18 mouse cellular contexts compared by ENCODE assay signal in genomic region chr4:126017676-126018332, GRCm38 (mm10). TPM values are rescaled to one million over a fixed set of nuclear protein-coding genes. Genes with fewer than 3 reads are reported as not detected.
A peak's percentile ranks its signal among the peaks of the same experiment; 100 is the strongest.
DNase-seq lines count a peak whose midpoint lies in the region; ATAC-seq and TF ChIP-seq lines count a peak whose summit lies in the region.
"Had no signal": no experiment of that assay in that cellular context is flagged by ENCODE, and none has a peak within 500 bp of the region (broad histone marks: within the 10 kb centered on the region; RNA-seq: fewer than 3 reads in every experiment).

No protein-coding gene starts in this region.

- H3K4me1 ChIP-seq in liver, adult 2 months (ENCODE audit: control insufficient read depth, insufficient read depth, low read length): peaks cover 4% of the 10 kb centered on the region; the same call in 1 of the 2 replicates
- no peaks in the 10 kb centered on the region for H3K4me1 ChIP-seq in midbrain, postnatal 0 days (ENCODE audit: insufficient read depth, low read length)
- H3K4me1 ChIP-seq: embryonic facial prominence, embryonic 10.5 days; midbrain, embryonic 13.5 days; neural tube, embryonic 12.5 days had no signal

- WGBS in liver, adult 2 months: 44% methylated on average over 7 of the region's 7 CpGs
- 86% methylated on average over 7 of the region's 7 CpGs for WGBS in midbrain, postnatal 0 days

- TF ChIP-seq CTCF in liver, adult 2 months (IDR thresholded peaks at IDR 0.05; ENCODE audit: low read depth, low read length): no peak
- no peak for TF ChIP-seq CTCF in midbrain, postnatal 0 days (IDR thresholded peaks at IDR 0.05)

- no peaks in the 10 kb centered on the region for H3K79me2 ChIP-seq in liver, adult 2 months (ENCODE audit: control insufficient read depth, insufficient read depth, low read length)

- DNase-seq in layer of hippocampus, adult 9-11 months: peak; percentile 80
- DNase-seq in layer of hippocampus, adult 18-20 months (ENCODE audit: low spot score in 2 of 2): no peak
- DNase-seq in liver, adult 2 months (ENCODE audit: extremely low read depth, low read depth, low spot score): peak; percentile 50
- DNase-seq in lung, postnatal 14 days: peak; percentile 36
- DNase-seq in midbrain, postnatal 0 days (ENCODE audit: low spot score): no peak
- no peak for DNase-seq in kidney, postnatal 10 days
- DNase-seq in thymus, postnatal 14 days: no peak
- DNase-seq: cerebellum, postnatal 10 days; kidney, adult 2 months; lung, embryonic 14.5 days; retina, postnatal 1 day; thymus, postnatal 4 days had no signal

- no peak for ATAC-seq in midbrain, postnatal 0 days (ENCODE audit: low FRiP score)
- ATAC-seq: midbrain, embryonic 13.5 days had no signal

- H3K9ac ChIP-seq in liver, adult 2 months (ENCODE audit: low read depth, low read length): no peak overlapping the region
- H3K9ac ChIP-seq in midbrain, postnatal 0 days (replicated peaks; ENCODE audit: low read length, poor library complexity, severe bottlenecking): no peak overlapping the region
- H3K9ac ChIP-seq: hindbrain, embryonic 14.5 days; lung, embryonic 14.5 days; midbrain, embryonic 13.5 days; neural tube, embryonic 12.5 days had no signal

- no peaks in the 10 kb centered on the region for H3K36me3 ChIP-seq in liver, adult 2 months (ENCODE audit: control insufficient read depth, insufficient read depth, low read length)
- H3K36me3 ChIP-seq in midbrain, postnatal 0 days (ENCODE audit: insufficient read depth, low read length): no peaks in the 10 kb centered on the region
- H3K36me3 ChIP-seq: embryonic facial prominence, embryonic 10.5 days; G1E; midbrain, embryonic 13.5 days; neural tube, embryonic 12.5 days had no signal

- no peaks in the 10 kb centered on the region for H3K27me3 ChIP-seq in liver, adult 2 months (ENCODE audit: control insufficient read depth, insufficient read depth, low read length)
- no peaks in the 10 kb centered on the region for H3K27me3 ChIP-seq in midbrain, postnatal 0 days (ENCODE audit: insufficient read depth, low read length)
- H3K27me3 ChIP-seq: midbrain, embryonic 13.5 days; neural tube, embryonic 12.5 days had no signal

- no peak overlapping the region for H3K4me2 ChIP-seq in midbrain, postnatal 0 days (ENCODE audit: low read depth, low read length, poor library complexity, severe bottlenecking)
- H3K4me2 ChIP-seq: hindbrain, embryonic 14.5 days; lung, embryonic 14.5 days; midbrain, embryonic 13.5 days; neural tube, embryonic 12.5 days had no signal

- no peak for TF ChIP-seq POLR2A in liver, adult 2 months (IDR thresholded peaks at IDR 0.05; ENCODE audit: extremely low read depth, insufficient read depth, low read length)

- no peaks in the 10 kb centered on the region for H3K9me3 ChIP-seq in midbrain, postnatal 0 days (ENCODE audit: low read length)
- H3K9me3 ChIP-seq: embryonic facial prominence, embryonic 10.5 days; G1E; midbrain, embryonic 13.5 days; neural tube, embryonic 12.5 days had no signal

- no peak overlapping the region for H3K27ac ChIP-seq in liver, adult 2 months (replicated peaks; ENCODE audit: insufficient read depth, low read depth, low read length)
- no peak overlapping the region for H3K27ac ChIP-seq in midbrain, postnatal 0 days (ENCODE audit: low read depth, low read length)
- H3K27ac ChIP-seq: embryonic facial prominence, embryonic 10.5 days; hindbrain, embryonic 14.5 days; midbrain, embryonic 13.5 days; neural tube, embryonic 12.5 days; stomach, postnatal 0 days had no signal

- no peak overlapping the region for H3K4me3 ChIP-seq in liver, adult 2 months (ENCODE audit: insufficient read depth, low read depth, low read length)
- no peak overlapping the region for H3K4me3 ChIP-seq in midbrain, postnatal 0 days (ENCODE audit: low read depth, low read length)
- H3K4me3 ChIP-seq: embryonic facial prominence, embryonic 10.5 days; midbrain, embryonic 13.5 days; neural tube, embryonic 12.5 days had no signal

RNA-seq across cellular contexts. Expression of gene Csf3r, which starts 6.5 kb away (rescaled TPM):
- total RNA-seq in layer of hippocampus, adult 18-20 months (2021): 1 to 10 TPM; 3.8 to 6.2 TPM
- 0.37 and 0.94 TPM in 2 replicates for total RNA-seq in liver, adult 2 months (2014; rRNA removed)
- polyA plus RNA-seq in liver, adult 2 months (2012; rRNA removed): 1.4 and 2.9 TPM in 2 replicates
- total RNA-seq in midbrain, postnatal 0 days (2014; rRNA removed): 0.24 and 2.2 TPM in 2 replicates
- 0.34 and 0.60 TPM in 2 replicates for polyA plus RNA-seq in midbrain, postnatal 0 days (2015; fragmentation: Nextera tagmentation; extraction: Ambion mirVana)

RNA-seq across cellular contexts. Expression of gene Mrps15, which starts 28.9 kb away (rescaled TPM):
- 10 to 100 TPM; 47.9 to 49.8 TPM for total RNA-seq in layer of hippocampus, adult 18-20 months (2021)
- 31.0 and 31.8 TPM in 2 replicates for total RNA-seq in liver, adult 2 months (2014; rRNA removed)
- polyA plus RNA-seq in liver, adult 2 months (2012; rRNA removed): 31.0 and 35.7 TPM in 2 replicates
- 53.8 and 73.2 TPM in 2 replicates for total RNA-seq in midbrain, postnatal 0 days (2014; rRNA removed)
- polyA plus RNA-seq in midbrain, postnatal 0 days (2015; fragmentation: Nextera tagmentation; extraction: Ambion mirVana): 137 and 151 TPM in 2 replicates

RNA-seq across cellular contexts. Expression of gene Oscp1, which starts 40.6 kb away (rescaled TPM):
- 10 to 100 TPM; 43.6 to 47.6 TPM for total RNA-seq in layer of hippocampus, adult 18-20 months (2021)
- 0.37 and 0.74 TPM in 2 replicates for total RNA-seq in liver, adult 2 months (2014; rRNA removed)
- polyA plus RNA-seq in liver, adult 2 months (2012; rRNA removed): 0.20 TPM in 1 of 2 replicates, not detected in the other
- 19.1 and 34.3 TPM in 2 replicates for total RNA-seq in midbrain, postnatal 0 days (2014; rRNA removed)
- 47.7 and 50.2 TPM in 2 replicates for polyA plus RNA-seq in midbrain, postnatal 0 days (2015; fragmentation: Nextera tagmentation; extraction: Ambion mirVana)

Comparison
In these comparisons a context has a peak if more than half of its experiments do, and no peak if none do; other contexts are left out.
1. DNase-seq: peak in layer of hippocampus, adult 9-11 months (single experiment), liver, adult 2 months (single experiment) and lung, postnatal 14 days (single experiment); none in layer of hippocampus, adult 18-20 months (0 of 2), midbrain, postnatal 0 days (single experiment), kidney, postnatal 10 days (single experiment) and thymus, postnatal 14 days (single experiment).
2. RNA of gene Oscp1, which starts 40.6 kb away (total RNA-seq): 43.6 to 47.6 TPM in layer of hippocampus, adult 18-20 months and 19.1 to 34.3 TPM in midbrain, postnatal 0 days; 0.37 to 0.74 TPM in liver, adult 2 months; every median in the first group is over 10 times any median in the second.